Mouse (Mus musculus): Measurements from ENCODE around the gene Birc5. TPM values are rescaled to one million over a fixed set of nuclear protein-coding genes. Genes with fewer than 3 reads are reported as not detected.

Gene Birc5
- total RNA-seq, 2 experiments from 2014 or later, result not detected

DNA sequence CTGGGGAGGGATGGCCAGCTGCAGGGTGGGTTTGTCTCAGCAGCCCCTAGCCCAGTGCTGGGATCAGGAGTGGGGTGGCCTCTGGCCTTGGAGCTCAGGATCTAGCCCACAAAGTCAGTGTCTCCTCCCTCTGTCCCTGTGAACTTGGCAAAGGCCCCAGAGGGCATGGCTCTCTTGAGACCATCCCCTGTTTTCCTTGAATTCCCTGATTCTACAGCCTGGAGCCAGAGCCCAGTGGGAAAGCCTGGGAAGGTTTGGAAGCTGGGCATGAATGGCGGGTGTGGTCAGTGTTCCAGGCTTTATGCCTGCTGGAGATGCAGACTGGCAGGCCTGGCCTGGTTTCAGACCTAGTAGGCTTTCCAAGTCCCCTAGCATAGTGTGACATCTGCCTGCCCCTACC is 33.2 kb downstream of the Birc5 start:
- intact Hi-C loops (cut with DNase I), result no loop called here
- Histone ChIP-seq H3K4me3 (no peak overlapping the region), H3K27ac (no peak overlapping the region)
- no peak for DNase-seq
- TF ChIP-seq CTCF (IDR thresholded peaks at IDR 0.05), result no peak

DNA sequence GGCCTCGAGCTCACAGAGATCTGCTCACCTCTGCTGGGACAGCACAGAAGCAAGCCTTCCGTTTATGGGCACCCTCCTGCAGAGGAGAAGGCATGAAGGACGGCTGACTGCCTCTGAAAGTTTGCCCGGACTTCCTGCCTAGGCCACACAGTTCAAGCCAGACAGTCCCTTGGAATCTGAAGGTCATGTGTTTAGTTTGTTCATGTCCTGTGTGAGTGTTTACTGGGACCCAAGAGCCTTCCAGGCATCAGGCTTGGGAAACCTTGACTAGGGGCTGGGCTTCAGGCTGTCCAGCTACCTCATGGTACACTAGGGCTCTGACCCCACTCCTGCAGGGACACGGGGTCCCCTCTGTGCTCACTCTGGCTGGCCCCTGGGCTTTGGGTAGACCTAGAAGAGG is 36.9 kb downstream of the Birc5 start:
- TF ChIP-seq CTCF (IDR thresholded peaks at IDR 0.05), result no peak
- no peak overlapping the region for H3K27ac ChIP-seq
- intact Hi-C loops (cut with DNase I), result no loop called here
- no peak overlapping the region for H3K4me3 ChIP-seq
- DNase-seq, result no peak

DNA sequence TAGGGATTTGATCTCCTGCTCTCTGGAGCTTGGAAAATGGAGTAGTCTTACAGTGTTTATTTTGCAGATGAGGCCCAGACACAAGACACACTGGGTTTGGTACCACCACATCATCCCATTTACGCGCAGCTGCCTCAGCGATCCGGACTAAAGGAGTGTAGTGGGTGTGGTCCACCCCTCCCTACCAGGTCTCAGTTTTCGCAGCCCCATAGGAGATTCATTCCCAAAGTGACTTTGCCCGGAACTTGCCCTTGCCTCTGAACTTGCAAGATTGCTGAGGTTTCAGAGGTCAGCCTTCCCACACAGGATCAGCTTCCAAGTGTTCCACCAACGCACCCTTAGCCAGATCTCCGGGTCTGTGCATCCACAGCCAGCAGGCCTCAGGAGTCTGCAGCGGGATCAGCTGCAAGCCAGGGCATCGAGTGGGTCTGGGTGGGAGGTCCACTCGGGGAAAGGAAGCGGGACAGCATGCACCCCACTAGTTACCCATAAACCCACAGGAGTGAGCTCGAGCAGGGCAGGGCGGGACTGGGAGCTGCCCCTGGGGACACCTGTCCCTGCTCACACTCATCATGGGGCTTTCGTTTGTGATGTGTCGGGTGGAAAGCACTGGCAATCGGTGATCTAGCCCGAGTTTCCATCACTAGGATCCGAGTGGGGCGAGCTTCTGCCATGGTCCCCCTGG is 39.3 kb downstream of the Birc5 start:
- intact Hi-C loops (cut with DNase I), result no loop called here
- no peak overlapping the region for H3K4me3 ChIP-seq
- no peak for DNase-seq
- H3K27ac ChIP-seq, result no peak overlapping the region
- TF ChIP-seq CTCF (IDR thresholded peaks at IDR 0.05), result no peak

DNA sequence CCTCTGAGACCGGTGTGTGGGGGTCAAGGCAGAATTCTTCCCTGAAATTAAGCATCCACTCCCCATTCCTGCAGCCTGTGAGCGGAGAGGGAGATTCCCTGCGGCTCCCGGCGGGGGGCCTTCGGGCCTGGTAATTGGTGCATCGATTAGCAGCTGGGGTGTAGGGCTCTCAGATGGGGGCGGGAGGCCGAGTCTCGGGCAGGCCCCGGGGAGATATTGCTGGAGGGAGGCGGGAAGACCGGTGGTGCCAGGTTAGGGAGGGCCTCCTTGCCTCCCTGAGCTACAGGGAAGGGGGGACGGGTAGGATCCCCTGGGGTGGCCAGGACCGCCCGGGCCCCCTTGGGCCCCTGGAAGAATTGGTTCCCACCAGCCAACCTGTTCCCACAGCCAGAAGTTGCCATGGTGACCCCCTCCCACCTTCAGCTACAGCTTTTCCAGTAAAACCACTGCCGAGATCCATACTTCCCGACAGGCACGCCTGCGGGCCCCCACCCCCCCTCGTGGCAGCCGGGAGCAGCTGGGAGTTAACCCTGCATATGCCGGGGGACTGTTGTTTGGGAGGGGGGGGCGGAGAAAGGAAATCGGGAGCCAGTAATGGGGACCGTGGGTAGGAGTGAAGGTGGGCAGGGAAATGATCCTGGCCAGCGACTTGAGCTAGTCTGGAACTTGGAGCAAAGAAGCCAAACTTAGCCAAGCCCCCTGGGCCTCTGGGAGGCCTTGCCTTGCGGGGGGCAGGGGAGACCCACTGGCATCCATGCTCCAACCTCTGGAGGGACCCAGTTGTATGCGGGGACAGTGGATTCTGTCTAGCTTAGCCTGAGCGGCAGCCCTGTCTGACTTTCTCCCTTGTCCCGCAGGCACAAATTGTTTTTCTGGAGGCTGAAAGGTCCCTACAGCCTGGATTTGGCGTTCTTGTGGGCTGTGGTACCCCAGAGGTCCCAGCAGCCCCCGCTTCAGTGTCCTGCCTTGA is 40.1 kb downstream of the Birc5 start:
- intact Hi-C loops (cut with DNase I), result no loop called here

DNA sequence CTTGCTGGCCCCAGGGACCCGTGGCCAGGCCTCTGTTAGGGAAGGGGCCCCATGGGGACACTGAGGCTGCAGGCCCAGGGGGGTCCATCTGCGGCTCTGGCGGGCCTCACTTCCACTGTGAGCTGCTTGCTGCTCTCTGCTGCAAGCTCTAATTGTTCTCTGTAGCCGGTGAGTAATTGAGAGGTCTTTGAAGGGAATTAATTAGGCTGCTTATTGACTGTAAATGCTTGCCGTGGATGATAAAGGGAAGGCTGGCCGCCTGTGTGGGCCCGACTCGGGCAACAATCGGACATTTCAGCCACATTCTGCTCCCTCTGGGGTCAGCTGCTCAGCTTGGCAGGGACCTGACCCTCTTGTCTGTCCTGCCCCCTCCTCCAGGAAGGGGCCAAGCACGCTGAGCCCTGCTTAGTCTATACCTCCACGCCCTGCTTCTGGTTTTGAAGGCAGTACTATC is 40.9 kb downstream of the Birc5 start:
- Histone ChIP-seq H3K27ac (0 out of 2 replicates have a peak overlapping the region, but pooled peaks have one; percentile 16), H3K4me3 (no peak overlapping the region)
- intact Hi-C loops (cut with DNase I), result no loop called here
- TF ChIP-seq CTCF (IDR thresholded peaks at IDR 0.05), result no peak
- no peak for DNase-seq

More for the DNA sequence above, 40.1 kb downstream of the Birc5 start:
- Histone ChIP-seq H3K27ac (no peak overlapping the region; the same call in 1 of the 2 replicates), H3K4me3 (peak overlapping the region; percentile 28; the same call in 1 of the 2 replicates)
- no peak for TF ChIP-seq CTCF (IDR thresholded peaks at IDR 0.05)
- no peak for DNase-seq

DNA sequence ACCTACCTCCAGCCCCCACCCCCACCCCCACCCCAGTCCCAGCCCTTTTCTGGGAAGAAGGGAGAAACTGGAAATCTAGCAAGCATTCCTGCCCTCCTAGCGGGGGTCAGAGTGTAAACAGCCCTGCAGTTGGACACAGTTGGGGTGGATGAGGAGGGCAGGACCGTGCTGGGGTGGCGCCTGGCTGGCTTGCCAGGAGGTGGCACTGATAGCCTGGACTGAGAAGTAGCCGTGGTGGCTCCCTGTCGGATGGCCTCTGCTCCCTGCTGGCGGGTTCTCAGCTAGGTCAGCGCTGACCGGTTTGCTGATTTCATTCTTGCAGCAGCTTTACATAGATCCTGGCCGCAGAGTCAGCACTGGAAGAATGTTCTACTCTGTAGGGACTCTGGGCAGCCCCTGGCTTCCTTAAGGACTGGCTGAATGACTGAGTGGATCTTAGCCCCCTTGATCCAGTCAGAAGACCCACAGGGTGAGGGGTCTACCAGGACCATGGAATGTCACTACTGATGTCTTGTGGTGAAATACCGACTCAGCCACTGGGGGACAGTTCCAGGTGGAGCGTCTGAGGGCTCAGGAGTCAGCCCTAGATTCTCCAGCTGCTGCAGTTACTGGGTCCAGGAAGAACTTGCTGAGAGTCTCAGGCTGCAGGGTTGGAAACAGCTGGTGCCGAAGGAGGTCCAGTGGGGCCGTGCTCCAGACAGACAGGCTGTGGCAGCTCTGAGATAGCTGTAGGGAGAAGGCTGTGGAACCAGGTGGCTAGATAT is 41.6 kb downstream of the Birc5 start:
- peak; percentile 87 for DNase-seq
- TF ChIP-seq CTCF (IDR thresholded peaks at IDR 0.05), result peak; percentile 60
- intact Hi-C loops (cut with DNase I), result no loop called here
- Histone ChIP-seq H3K4me3 (no peak overlapping the region), H3K27ac (peak overlapping the region; percentile 68)

DNA sequence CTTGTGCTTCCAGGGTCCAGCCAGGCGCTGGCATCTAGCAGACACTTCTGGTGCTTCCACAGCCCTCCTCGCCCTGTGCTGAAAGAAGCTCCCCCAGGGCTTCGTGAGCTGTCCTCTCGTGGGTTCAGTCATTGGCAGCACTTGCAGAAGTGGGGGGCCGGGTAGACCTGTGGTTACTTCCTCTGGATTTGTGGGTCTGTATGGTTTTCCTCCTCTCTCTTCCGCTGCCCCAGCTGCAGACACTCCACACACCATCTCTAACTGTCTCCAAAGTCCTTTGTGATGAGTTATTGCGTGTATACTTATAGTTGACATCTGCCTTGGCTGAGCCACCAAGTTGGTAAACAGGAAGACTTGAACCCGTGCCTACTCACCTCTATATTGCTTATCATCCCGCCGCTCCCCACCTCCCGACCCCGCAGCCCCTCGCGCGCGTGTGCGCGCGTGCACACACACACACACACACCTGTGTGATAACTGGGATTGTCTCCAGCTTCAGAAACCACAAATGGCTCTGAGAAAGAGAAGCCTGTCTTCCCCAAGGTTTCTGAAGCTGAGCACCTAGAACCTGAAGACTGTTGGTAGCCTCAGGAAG is 42.6 kb downstream of the Birc5 start:
- intact Hi-C loops (cut with DNase I), result no loop called here

DNA sequence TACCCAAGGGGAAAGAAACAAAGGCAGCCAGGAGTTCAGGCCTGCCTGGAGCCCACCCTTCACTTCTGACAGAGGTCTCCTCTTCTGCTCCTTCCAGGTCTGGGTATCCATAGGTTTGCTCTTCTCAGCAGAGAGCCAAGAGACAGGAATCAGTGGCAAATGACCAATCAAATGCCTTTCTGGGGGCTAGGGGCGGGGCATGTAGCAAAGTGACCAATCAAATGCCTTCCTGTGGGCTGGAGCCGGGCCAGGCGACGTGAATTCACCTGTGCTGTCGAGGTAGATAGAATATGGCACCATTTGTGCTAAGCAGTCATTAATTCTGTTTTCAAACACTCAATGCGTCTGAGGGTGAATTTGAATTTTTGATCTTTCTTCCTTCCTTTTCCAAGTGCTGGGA is 43.1 kb downstream of the Birc5 start:
- intact Hi-C loops (cut with DNase I), result no loop called here
- H3K4me3 ChIP-seq, result no peak overlapping the region
- no peak overlapping the region for H3K27ac ChIP-seq
- DNase-seq, result no peak
- TF ChIP-seq CTCF (IDR thresholded peaks at IDR 0.05), result no peak

More for the DNA sequence above, 42.6 kb downstream of the Birc5 start:
- DNase-seq, result no peak
- TF ChIP-seq CTCF (IDR thresholded peaks at IDR 0.05), result no peak
- Histone ChIP-seq H3K27ac (no peak overlapping the region), H3K4me3 (no peak overlapping the region)

DNA sequence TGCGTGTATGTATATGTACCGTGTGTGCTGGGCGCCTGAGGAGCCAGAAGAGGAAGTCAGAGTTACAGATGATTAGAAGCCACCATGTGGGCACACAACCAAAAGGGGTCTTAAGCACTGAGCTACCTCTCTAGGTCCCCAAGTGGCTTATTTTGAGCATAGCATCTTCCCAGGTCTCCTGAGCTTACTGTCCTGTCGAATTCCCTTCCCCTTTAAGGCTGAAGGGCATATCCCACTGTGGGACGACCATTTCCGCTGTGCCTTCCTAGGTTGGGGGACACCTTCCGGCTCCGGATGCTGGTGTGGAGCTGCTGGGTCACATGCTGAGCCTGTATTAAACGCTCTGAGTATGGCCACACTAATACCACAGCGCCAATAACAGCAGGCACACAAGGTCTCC is 45.6 kb downstream of the Birc5 start:
- TF ChIP-seq CTCF (IDR thresholded peaks at IDR 0.05), result no peak
- Histone ChIP-seq H3K4me3 (no peak overlapping the region), H3K27ac (no peak overlapping the region)
- DNase-seq, result no peak
- intact Hi-C loops (cut with DNase I), result no loop called here

DNA sequence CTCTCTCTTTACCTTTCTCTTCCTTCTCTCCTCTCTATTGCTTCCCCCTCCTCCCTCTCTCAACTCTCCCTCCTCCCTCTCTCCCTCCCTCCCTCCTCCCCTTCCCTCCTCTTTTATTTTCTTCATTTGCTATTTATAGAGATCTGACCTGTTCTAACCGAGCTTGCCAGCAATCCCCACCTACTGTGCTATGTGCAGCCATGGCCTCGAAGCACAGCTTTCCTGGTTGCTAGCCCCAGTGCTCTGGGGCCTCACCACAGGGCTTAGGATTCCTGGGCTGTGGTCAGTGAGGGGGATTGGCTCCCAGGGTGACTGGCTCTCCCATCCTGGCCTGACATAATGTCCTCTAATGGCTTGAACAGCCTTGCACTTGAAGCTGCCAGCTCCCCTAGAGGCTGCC is 47.5 kb downstream of the Birc5 start:
- Histone ChIP-seq H3K4me3 (no peak overlapping the region), H3K27ac (no peak overlapping the region)
- TF ChIP-seq CTCF (IDR thresholded peaks at IDR 0.05), result no peak
- DNase-seq, result no peak
- intact Hi-C loops (cut with DNase I), result no loop called here

DNA sequence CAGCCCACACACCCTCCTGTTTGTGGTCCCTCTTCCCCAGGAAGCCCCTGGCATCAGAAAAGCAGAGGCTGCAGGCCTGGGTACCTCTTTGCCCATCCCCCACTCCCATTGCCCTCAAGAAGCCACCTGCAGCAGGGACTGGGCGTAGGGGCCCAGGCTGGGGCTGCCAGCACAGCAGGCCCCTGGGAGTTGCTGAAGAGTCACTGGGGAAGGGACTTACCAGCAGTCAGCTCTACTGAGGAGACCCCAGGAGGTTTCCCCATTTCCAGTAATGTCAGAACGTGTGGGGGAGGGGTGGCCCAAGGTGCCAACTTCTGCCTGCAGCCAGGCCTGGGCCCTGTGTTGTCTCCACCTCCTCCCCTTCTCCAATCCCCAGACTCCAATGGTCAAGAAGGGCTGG is 53.2 kb downstream of the Birc5 start:
- intact Hi-C loops (cut with DNase I), result no loop called here

DNA sequence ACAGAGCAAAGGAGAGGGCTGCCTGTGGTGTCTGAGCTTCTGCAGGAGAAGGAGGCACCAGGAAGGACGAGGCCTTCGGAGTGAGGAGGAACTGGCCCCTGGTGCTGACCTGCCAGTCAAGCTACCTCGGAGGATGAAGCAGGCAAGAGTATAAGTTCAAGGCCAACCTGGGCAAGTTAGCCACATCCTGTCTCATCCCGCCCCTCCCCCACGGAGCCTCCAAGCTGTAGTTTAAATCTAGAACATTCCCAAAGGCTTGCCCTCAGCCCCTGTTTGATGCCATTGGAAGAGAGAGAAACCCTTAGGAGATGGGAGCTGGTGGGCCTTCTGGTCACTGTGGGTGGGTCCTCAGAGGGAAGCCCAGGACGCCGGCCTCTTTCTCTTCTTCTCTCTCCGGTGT is 55.4 kb downstream of the Birc5 start:
- no peak for DNase-seq
- no peak overlapping the region for H3K4me3 ChIP-seq
- intact Hi-C loops (cut with DNase I), result no loop called here
- H3K27ac ChIP-seq, result no peak overlapping the region
- TF ChIP-seq CTCF (IDR thresholded peaks at IDR 0.05), result no peak

More for the DNA sequence above, 53.2 kb downstream of the Birc5 start:
- Histone ChIP-seq H3K27ac (no peak overlapping the region), H3K4me3 (no peak overlapping the region)
- DNase-seq, result no peak
- TF ChIP-seq CTCF (IDR thresholded peaks at IDR 0.05), result no peak

Other genes with a start within 250 kb of the Birc5 start
- gene Tnrc6c, start 195.0 kb upstream of the Birc5 start, total RNA-seq (2021), result 10 to 100 TPM; 18.5 to 24.8 TPM
- 1 to 10 TPM; 1.0 TPM for gene Tmc8, start 67.2 kb upstream of the Birc5 start, total RNA-seq (2021)
- gene Tmc6, start 67.1 kb upstream of the Birc5 start, total RNA-seq (2021), result 1 to 10 TPM; 4.3 to 4.5 TPM
- not detected for gene 6030468B19Rik, start 51.6 kb upstream of the Birc5 start, total RNA-seq (2021)
- 1 to 10 TPM in 1 of 2 experiments, under 1 TPM in 1; 0.86 to 1.6 TPM for gene Gm20708, start 39.6 kb upstream of the Birc5 start, total RNA-seq (2021)
- 100 to 1,000 TPM; 169 to 173 TPM for gene Syngr2, start 39.6 kb upstream of the Birc5 start, total RNA-seq (2021)
- 1 to 10 TPM; 3.1 to 3.3 TPM for gene Afmid, start 23.3 kb upstream of the Birc5 start, total RNA-seq (2021)
- 1 to 10 TPM; 2.5 to 2.8 TPM for gene Tk1, start 23.2 kb upstream of the Birc5 start, total RNA-seq (2021)
- not detected for gene Tmem235, start 11.5 kb downstream of the Birc5 start, total RNA-seq (2021)
- gene Tha1, start 24.2 kb downstream of the Birc5 start, total RNA-seq (2021), result 1 to 10 TPM; 3.8 to 5.2 TPM
- gene Socs3, start 120.8 kb downstream of the Birc5 start, total RNA-seq (2021), result 10 to 100 TPM in 1 of 2 experiments, 1 to 10 TPM in 1; 1.7 to 10.1 TPM
- 10 to 100 TPM; 17.2 to 18.0 TPM for gene Pgs1, start 137.0 kb downstream of the Birc5 start, total RNA-seq (2021)